Mouse (Mus musculus) thymus, postnatal 14 days (tissue): ENCODE measurements around the gene Nxt1.

Experiments
- DNase-seq: peaks from one replicate; pipeline ENCODE4 v3.0.0; 2021

The Nxt1 gene

DNA sequence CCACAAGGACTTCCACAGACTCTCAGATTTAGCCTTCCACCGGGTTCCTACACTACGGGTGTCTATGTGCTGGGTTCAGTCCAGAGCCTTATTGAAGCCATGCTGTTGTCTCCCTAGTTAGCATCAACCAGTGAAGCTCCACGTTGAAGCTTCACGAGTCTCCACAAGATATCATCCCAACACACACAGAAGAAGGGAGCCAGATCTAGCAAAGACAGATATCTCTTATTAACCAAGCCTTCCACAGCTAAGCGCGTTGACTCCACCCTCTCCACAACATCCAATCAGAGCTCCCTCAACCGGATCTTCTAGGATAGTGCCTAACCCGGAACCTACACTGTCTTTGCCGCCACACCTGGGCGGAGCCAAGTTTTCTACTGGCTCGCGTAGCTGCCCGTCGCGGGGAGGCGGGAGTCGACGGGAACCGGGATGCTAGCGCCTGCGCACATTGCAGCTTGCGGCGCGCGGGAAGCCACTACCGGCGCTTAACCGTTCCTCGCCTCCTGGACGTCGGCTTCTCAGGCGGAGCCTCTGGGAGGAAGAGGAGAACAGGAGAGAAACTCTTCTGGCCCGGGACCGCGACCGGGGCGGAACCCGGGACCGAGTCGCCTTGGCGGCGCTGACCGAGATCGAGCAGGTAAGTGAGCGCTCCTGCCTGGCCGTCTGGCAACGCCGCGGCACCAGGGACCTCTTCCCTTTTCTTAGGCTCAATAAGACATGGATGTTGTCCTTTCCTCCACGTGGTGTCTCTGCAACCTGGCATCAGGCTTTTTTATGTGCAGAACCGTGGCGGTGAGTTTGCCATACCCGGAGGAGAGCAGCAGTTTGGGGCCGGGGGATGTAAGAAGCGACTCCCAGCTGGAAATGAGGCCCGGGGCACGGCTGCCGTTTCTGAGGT is at the start of gene Nxt1:
Gene Nxt1, plus strand, starts transcription at position 403 of the 898 bp plus-strand sequence.
- DNase-seq: peak; percentile 99

DNA sequence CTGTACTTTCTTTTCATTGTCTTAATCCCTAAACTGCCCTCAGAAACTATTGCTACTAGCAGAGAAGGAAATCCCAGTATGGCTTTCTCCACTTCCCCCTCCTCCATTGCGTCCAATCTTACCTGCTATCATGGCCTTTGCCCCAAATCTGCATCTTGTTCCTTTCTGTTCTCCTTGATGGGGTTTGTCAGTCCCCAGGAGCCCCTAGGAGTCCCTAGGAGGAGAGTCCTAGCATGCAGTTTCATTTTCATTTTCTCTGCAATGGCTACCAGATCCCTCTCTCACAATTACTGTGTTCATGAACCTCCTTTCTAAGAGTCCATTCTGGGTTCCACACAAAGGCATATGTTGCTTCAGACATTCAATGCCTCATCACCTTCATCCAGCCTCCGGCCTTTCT is 49.3 kb upstream of the Nxt1 start:
- no peak for DNase-seq

GRCm38 (mm10) chr2:148624484-148624883 is 47.9 kb upstream of the Nxt1 start:
- DNase-seq: no peak

GRCm38 (mm10) chr2:148627011-148627471 is 45.4 kb upstream of the Nxt1 start:
- DNase-seq: no peak

GRCm38 (mm10) chr2:148631011-148631410 is 41.4 kb upstream of the Nxt1 start:
- DNase-seq: no peak

DNA sequence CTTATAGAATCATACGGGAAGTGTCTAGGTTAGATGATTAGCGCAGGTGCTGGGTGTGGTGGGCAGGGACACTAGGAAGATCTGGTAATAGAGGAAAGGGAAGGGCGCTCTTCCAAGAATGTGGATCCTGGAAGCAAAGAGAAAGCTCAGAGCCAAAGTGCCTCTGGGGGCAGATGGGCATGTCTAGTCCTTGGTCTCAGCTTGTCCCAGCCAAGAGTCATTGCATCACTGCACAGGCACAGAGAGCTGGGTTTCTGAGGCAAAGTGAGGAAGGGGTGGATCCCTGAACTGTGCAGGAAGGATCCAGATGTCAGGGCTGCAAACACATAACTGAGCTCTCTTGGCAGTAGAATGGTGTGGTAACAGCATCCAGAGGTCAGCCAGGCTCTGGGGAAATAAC is 40.8 kb upstream of the Nxt1 start:
- DNase-seq: no peak

DNA sequence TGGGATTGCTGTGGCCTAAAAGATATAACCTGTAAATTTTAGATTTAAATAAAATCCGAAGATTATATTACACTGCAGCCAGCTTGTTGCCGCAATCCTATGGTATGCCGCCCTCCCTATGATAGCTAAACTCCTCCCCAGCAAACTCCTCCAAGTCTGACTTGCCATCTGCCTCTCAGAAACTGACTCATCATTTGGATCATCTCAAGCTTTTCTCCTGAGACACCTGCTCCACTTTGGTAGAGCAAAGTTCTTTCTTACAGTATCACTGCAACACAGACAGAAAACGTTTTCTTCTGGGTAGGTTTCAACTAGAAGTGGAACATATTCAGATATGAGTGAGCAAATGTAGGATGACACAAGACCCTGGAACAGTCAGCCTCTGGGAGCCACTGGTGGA is 37.9 kb upstream of the Nxt1 start:
- no peak for DNase-seq

GRCm38 (mm10) chr2:148642610-148643370 is 29.6 kb upstream of the Nxt1 start:
- no peak for DNase-seq

GRCm38 (mm10) chr2:148644421-148645000 is 27.9 kb upstream of the Nxt1 start:
- no peak for DNase-seq

DNA sequence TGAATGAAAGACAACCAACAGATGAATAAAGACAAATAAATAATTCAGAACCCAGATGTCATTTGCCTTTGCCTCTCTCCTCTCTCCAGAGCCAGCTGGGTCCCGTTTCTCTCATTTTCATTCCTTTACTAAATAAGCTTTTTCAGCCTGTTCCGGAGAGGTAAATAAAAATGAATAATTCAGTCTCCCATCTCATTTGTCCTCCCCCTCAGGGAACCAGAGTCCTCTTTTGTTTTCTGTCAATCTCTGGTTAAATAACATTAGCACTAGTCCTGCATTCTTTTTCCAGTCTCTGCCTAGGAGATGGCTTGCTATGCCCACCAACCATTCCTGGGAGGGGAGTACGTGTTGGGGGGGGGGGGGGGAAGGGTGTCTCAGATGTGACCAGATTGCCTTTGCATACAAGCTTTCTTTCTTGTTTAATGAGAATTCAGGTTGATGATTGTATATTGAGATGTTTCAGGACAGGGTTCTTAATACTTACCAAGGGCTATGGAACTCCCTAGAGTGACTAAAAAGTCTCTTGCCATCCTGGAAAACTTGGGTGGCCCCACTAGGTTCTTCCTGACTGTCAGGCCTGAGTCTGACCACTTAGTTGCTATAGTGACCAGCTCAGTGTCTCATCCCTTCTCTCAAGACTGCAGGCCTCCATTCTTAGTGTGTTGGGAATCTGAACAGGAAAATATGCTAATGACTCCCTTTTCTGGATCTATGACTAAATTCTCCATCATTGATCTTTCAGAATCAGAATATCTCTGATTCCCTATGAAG is 21.6 kb upstream of the Nxt1 start:
- no peak for DNase-seq

DNA sequence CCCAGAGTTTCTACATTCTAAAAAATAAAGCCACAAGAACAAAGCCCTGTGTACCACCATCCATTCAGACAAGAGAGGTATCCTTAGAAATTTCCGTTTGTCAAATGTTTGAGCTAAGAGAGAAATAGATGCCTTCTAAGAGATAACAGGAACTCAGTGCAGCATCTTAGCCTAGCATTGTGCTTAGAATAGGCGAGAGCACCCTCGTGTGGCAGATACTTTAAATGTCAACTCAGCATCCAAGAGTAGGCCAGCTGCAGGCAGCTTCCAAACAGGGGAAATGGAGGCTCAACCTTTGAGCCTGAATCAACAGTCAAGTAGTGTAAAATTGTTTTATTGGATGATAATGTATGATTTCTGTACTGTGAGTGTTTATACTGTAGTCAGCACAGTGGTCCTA is 17.4 kb upstream of the Nxt1 start:
- peak; percentile 65 for DNase-seq

- DNase-seq: no peak
These were observed 8.9 kb upstream of the Nxt1 start for GRCm38 (mm10) chr2:148663458-148663857.

- DNase-seq: no peak
These were observed 5.4 kb downstream of the Nxt1 start for GRCm38 (mm10) chr2:148677801-148678200.

DNA sequence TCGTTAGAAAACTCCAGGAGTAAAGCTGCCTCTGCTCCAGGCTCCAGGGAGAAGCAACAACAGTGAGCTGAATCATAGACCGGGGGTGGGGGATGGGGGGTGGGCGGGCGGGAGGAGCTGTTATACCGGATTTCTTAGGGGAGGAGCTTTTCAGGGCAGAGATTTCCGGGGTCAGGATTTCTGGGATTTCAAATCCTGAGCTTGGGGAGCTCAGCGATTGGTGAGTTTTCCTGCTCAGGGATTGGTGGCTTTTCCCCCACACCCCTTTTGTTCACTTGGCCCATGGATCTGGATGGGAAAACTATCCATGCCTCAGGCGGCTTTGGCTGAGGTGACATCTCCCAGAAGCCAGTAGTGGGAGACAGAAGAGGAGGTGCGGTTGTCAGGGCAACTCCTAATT is 6.9 kb downstream of the Nxt1 start:
- no peak for DNase-seq

DNA sequence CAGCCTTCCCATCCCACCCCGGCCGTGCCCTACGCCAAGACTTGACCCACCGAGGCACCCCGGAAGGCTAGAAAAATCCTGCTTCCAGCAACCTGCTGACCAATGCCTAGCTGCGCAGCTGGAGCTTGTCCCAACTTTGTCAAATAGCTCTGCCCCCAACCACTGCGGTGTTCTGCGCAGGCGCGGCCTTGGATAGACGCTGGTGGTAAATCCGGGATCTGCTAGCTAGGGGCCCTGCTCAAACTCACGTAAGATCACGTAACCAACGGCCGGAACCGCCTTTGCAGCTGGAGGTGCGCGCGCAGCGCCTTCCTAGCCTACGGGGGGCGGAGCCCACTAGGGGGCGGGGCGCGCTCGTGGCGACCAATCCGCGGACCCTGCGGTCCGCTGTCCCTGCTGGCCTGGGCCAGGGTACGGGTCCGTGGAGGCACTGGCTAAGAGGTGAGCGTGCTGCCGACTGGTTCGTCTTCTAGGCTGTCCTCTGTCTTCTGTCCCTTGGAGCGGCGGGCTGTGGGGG is 8.4 kb downstream of the Nxt1 start, which contains the start of gene Gzf1:
Gene Gzf1, plus strand, starts transcription at position 249 of the 517 bp plus-strand sequence.
- peak; percentile 99 for DNase-seq

DNA sequence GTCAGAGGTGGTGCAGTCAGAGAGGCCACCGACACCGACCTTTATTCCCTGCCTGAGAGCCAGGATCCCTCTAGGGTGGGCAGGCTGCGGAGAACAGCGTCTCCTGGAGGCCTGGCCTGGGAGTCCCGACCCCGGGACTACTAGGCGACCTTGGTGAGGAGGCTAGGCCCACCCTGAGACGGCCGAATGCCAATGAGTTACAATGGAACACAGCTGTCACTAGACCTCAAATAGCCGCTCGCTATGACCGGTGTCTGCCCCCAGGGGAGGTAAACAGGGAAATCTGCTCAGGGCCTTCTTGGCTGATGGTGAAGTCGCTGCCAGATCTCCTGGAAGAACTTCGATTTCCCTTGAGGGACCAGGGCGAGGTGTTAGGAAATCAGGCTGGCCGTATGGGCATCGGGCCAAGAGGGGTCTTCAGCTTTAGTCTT is 9.1 kb downstream of the Nxt1 start:
- peak; percentile 72 for DNase-seq

- DNase-seq: no peak
These were observed 10.6 kb downstream of the Nxt1 start for GRCm38 (mm10) chr2:148683031-148683430.

DNA sequence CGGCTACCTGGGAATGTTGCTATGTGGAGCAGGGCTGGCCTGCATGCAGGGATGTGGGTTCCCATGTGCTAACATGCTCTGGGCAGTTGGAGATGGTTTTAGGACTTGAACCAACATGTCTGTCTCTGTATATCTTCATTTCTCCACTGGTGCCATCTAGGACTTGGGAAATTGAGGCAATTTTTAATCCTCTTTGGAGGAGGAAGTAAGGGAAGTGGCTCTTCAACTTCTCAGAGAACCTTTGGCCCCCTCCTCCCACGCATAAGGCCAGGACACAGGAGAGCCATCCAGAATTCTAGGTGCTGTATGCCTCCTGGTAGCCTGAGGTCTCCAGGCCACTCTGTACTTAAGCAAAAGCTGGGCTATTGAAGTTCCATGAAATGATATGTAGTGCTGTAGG is 12.6 kb downstream of the Nxt1 start:
- DNase-seq: no peak

DNA sequence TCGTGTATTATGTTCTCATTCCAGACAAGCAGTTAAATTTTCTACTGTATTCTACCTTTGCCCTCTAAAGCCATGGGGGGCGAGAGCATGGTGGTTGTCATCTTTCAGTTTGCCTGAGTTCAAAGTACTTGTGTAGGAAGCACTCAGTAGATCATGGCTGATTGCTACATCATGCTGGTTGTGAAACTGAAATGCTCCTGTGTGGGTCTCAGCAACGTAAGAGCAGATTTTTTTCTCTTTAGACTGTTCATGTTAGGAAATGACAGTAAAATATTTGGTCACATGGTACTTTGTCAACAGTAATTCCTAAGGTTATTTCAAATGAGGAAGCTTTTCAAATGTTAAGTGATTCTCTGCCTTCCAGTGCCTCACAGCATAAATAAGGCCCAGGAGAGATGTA is 13.3 kb downstream of the Nxt1 start:
- DNase-seq: no peak

DNA sequence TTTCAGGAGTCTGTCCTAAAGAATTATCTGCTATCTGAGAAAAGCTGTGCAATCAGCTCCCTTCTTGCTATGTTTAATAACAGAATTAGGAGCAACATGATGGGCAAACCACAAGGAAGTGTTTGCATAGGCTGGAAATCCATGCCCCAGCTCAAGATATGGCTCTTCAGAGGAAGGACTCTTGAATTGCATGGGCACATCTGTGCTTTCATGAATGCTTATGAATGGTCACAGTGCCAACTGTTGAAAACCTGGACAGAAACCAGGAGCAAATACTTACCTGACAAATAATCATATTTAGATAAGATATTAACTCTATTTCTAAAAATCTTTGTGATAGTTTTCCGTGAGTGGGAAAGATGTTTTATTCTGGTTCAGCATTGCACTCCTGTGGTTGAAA is 14.5 kb downstream of the Nxt1 start:
- DNase-seq: no peak

GRCm38 (mm10) chr2:148687971-148688370 is 15.6 kb downstream of the Nxt1 start:
- no peak for DNase-seq

DNA sequence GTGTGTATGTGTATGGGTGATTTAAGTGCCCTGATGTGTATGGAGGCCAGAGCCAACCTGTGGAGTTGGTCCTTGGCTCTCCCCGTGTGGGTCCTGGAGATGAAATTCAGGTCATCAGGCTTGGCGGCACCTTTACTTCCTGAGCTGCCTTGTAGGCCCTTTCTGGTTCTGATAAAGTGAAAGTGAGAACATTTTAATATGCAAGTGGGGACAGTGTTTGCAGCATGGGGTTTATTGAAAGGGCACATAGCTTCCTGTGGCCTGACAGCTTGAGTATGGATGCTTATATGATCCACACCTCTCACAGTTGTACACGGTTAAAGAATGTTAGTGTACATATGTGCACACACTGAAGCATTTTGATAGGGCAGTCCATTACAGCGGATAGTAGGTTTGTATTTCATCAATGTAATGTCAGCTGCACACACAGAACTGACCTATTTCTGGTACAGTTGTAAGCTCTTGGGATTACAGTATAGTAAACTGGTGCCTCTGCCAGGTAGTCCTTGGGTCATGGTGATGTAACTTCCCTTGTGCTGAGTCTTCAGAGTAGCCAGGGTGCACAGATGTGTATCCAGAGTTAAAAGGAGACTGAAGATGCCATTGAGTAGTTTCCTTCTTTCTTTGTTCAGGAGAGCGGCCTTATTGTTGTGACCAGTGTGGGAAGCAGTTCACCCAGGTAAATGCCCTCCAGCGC is 17.2 kb downstream of the Nxt1 start:
- no peak for DNase-seq
